Mouse (Mus musculus) kidney, embryonic 15.5 days (tissue): ENCODE measurements at regions not wholly inside any gene's neighbourhood (a gene's known extent, or its start where the extent isn't known, plus 50 kb on each side); places are given as distances from the start of the nearest gene placed in this dataset.

Experiments
- ATAC-seq: fragments of 200-750 bp; cut with Nextera tagmentation; replicated peaks from 2 replicates; pipeline ENCODE4 v1.8.0; 2017; ENCODE audit warnings: moderate TSS enrichment; ENCODE audit not compliant: low FRiP score
- H3K27ac ChIP-seq: fragments of 300-500 bp; sonication (generic); 2 replicates; pipeline ENCODE4 v1.5.1; 2015; ENCODE audit warnings: mild to moderate bottlenecking, inconsistent platforms
- H3K27me3 ChIP-seq: fragments of 300-500 bp; sonication (generic); 2 replicates; pipeline ENCODE4 v1.6.1; 2015; ENCODE audit warnings: inconsistent platforms
- H3K36me3 ChIP-seq: fragments of 300-500 bp; sonication (generic); 2 replicates; pipeline ENCODE4 v1.6.1; 2015; ENCODE audit warnings: inconsistent platforms
- H3K4me1 ChIP-seq: fragments of 300-500 bp; sonication (generic); 2 replicates; pipeline ENCODE4 v1.6.1; 2015; ENCODE audit warnings: inconsistent platforms
- H3K4me2 ChIP-seq: fragments of 300-500 bp; sonication (generic); 2 replicates; pipeline ENCODE4 v1.6.1; 2015; ENCODE audit warnings: moderate library complexity, mild to moderate bottlenecking, inconsistent platforms
- H3K4me3 ChIP-seq: fragments of 300-500 bp; sonication (generic); replicated peaks from 2 replicates; pipeline ENCODE4 v1.5.1; 2015; ENCODE audit warnings: mild to moderate bottlenecking, inconsistent platforms
- H3K9ac ChIP-seq: fragments of 300-500 bp; sonication (generic); 2 replicates; pipeline ENCODE4 v1.6.1; 2015; ENCODE audit warnings: mild to moderate bottlenecking, inconsistent platforms
- H3K9me3 ChIP-seq: fragments of 300-500 bp; sonication (generic); replicated peaks from 2 replicates; pipeline ENCODE4 v1.6.1; 2016; ENCODE audit warnings: inconsistent platforms
- WGBS: fragments of 180-500 bp; shearing (Covaris S2); methylation state at CpG from one replicate; pipeline ENCODE4 v1.1.7; 2015; ENCODE audit warnings: mixed read lengths; 5-methylcytosine and 5-hydroxymethylcytosine counted together

- Histone ChIP-seq H3K4me3 (no peak overlapping the region), H3K27ac (peak overlapping the region; percentile 41; the same call in 1 of the 2 replicates), H3K4me1 (peaks cover 28% of the 10 kb centered on the region), H3K9me3 (no peaks in the 10 kb centered on the region), H3K9ac (no peak overlapping the region), H3K27me3 (no peaks in the 10 kb centered on the region), H3K36me3 (no peaks in the 10 kb centered on the region), H3K4me2 (peak overlapping the region; percentile 40)
- peak; percentile 46; the same call in 1 of the 2 replicates for ATAC-seq
- 21% methylated on average over 9 of the region's 9 CpGs for WGBS
Observed at GRCm38 (mm10) chr13:97487746-97488473, 247.0 kb downstream of the Enc1 start.

GRCm38 (mm10) chr13:97486490-97486889, 245.6 kb downstream of the Enc1 start:
- Histone ChIP-seq H3K9ac (no peak overlapping the region), H3K27ac (no peak overlapping the region), H3K4me2 (no peak overlapping the region), H3K4me1 (peaks cover 28% of the 10 kb centered on the region), H3K4me3 (no peak overlapping the region), H3K36me3 (no peaks in the 10 kb centered on the region), H3K27me3 (no peaks in the 10 kb centered on the region), H3K9me3 (no peaks in the 10 kb centered on the region)
- WGBS: 87% methylated on average over 2 of the region's 2 CpGs
- no peak for ATAC-seq

GRCm38 (mm10) chr13:97485886-97486285, 245.0 kb downstream of the Enc1 start:
- Histone ChIP-seq H3K9ac (no peak overlapping the region), H3K27ac (no peak overlapping the region), H3K9me3 (no peaks in the 10 kb centered on the region), H3K36me3 (no peaks in the 10 kb centered on the region), H3K4me3 (no peak overlapping the region), H3K4me1 (peaks cover 28% of the 10 kb centered on the region), H3K4me2 (no peak overlapping the region), H3K27me3 (no peaks in the 10 kb centered on the region)
- ATAC-seq: no peak
- 78% methylated on average over 5 of the region's 5 CpGs for WGBS

- H3K36me3 ChIP-seq: no peaks in the 10 kb centered on the region
- ATAC-seq: no peak
- H3K4me3 ChIP-seq: no peak overlapping the region
Observed at GRCm38 (mm10) chr13:97484808-97485545, 244.1 kb downstream of the Enc1 start.

GRCm38 (mm10) chr13:97483681-97484080, 242.8 kb downstream of the Enc1 start:
- no peaks in the 10 kb centered on the region for H3K36me3 ChIP-seq
- no peak for ATAC-seq
- no peaks in the 10 kb centered on the region for H3K9me3 ChIP-seq
- no peak overlapping the region for H3K4me2 ChIP-seq
- 83% methylated on average over 8 of the region's 8 CpGs for WGBS
- no peak overlapping the region for H3K9ac ChIP-seq
- peaks cover 13% of the 10 kb centered on the region for H3K4me1 ChIP-seq
- no peak overlapping the region for H3K27ac ChIP-seq
- no peaks in the 10 kb centered on the region for H3K27me3 ChIP-seq
- no peak overlapping the region for H3K4me3 ChIP-seq

More at GRCm38 (mm10) chr13:97484808-97485545, 244.1 kb downstream of the Enc1 start:
- 80% methylated on average over 20 of the region's 20 CpGs for WGBS
- no peak overlapping the region for H3K9ac ChIP-seq
- H3K27ac ChIP-seq: no peak overlapping the region
- H3K4me2 ChIP-seq: no peak overlapping the region
- H3K27me3 ChIP-seq: no peaks in the 10 kb centered on the region
- H3K4me1 ChIP-seq: peaks cover 24% of the 10 kb centered on the region
- H3K9me3 ChIP-seq: no peaks in the 10 kb centered on the region

GRCm38 (mm10) chr13:97482439-97482946, 241.6 kb downstream of the Enc1 start:
- WGBS: 97% methylated on average over 3 of the region's 3 CpGs
- Histone ChIP-seq H3K27me3 (no peaks in the 10 kb centered on the region), H3K4me2 (no peak overlapping the region), H3K36me3 (no peaks in the 10 kb centered on the region), H3K4me3 (no peak overlapping the region), H3K9ac (no peak overlapping the region), H3K9me3 (no peaks in the 10 kb centered on the region), H3K27ac (no peak overlapping the region), H3K4me1 (peaks cover under 1% of the 10 kb centered on the region; the same call in 1 of the 2 replicates)
- ATAC-seq: no peak

GRCm38 (mm10) chr13:97481259-97481658, 240.4 kb downstream of the Enc1 start:
- WGBS: 96% methylated on average over 2 of the region's 2 CpGs

GRCm38 (mm10) chr13:97479066-97479586, 238.2 kb downstream of the Enc1 start:
- whole genome bisulfite sequencing: 84% methylated on average over 10 of the region's 10 CpGs
- Histone ChIP-seq H3K4me1 (no peaks in the 10 kb centered on the region), H3K27ac (no peak overlapping the region), H3K36me3 (no peaks in the 10 kb centered on the region), H3K9ac (no peak overlapping the region), H3K4me3 (no peak overlapping the region), H3K27me3 (no peaks in the 10 kb centered on the region), H3K4me2 (no peak overlapping the region), H3K9me3 (no peaks in the 10 kb centered on the region)
- no peak for ATAC-seq

More at GRCm38 (mm10) chr13:97481259-97481658, 240.4 kb downstream of the Enc1 start:
- no peak for ATAC-seq
- H3K27me3 ChIP-seq: no peaks in the 10 kb centered on the region
- H3K9ac ChIP-seq: no peak overlapping the region
- H3K4me3 ChIP-seq: no peak overlapping the region
- no peaks in the 10 kb centered on the region for H3K9me3 ChIP-seq
- no peak overlapping the region for H3K27ac ChIP-seq
- H3K4me2 ChIP-seq: no peak overlapping the region
- H3K4me1 ChIP-seq: no peaks in the 10 kb centered on the region
- no peaks in the 10 kb centered on the region for H3K36me3 ChIP-seq

GRCm38 (mm10) chr13:97473971-97474365, 233.1 kb downstream of the Enc1 start:
- no peak overlapping the region for H3K4me3 ChIP-seq
- WGBS: 83% methylated on average over 3 of the region's 3 CpGs

GRCm38 (mm10) chr13:97473256-97473970, 232.5 kb downstream of the Enc1 start:
- whole genome bisulfite sequencing: 93% methylated on average over 7 of the region's 7 CpGs
- ATAC-seq: no peak

More at GRCm38 (mm10) chr13:97473971-97474365, 233.1 kb downstream of the Enc1 start:
- no peak for ATAC-seq
- H3K9me3 ChIP-seq: no peaks in the 10 kb centered on the region
- H3K4me1 ChIP-seq: peaks cover 5% of the 10 kb centered on the region
- H3K36me3 ChIP-seq: no peaks in the 10 kb centered on the region
- H3K9ac ChIP-seq: no peak overlapping the region
- no peak overlapping the region for H3K4me2 ChIP-seq
- no peak overlapping the region for H3K27ac ChIP-seq
- no peaks in the 10 kb centered on the region for H3K27me3 ChIP-seq

GRCm38 (mm10) chr13:97469999-97470398, 229.1 kb downstream of the Enc1 start:
- peaks cover 5% of the 10 kb centered on the region for H3K4me1 ChIP-seq
- no peak overlapping the region for H3K9ac ChIP-seq
- H3K4me2 ChIP-seq: no peak overlapping the region
- no peaks in the 10 kb centered on the region for H3K36me3 ChIP-seq
- H3K9me3 ChIP-seq: no peaks in the 10 kb centered on the region
- H3K27ac ChIP-seq: no peak overlapping the region
- no peak overlapping the region for H3K4me3 ChIP-seq
- ATAC-seq: no peak
- WGBS: 41% methylated on average over 10 of the region's 10 CpGs
- no peaks in the 10 kb centered on the region for H3K27me3 ChIP-seq

More at GRCm38 (mm10) chr13:97473256-97473970, 232.5 kb downstream of the Enc1 start:
- H3K9me3 ChIP-seq: no peaks in the 10 kb centered on the region
- no peak overlapping the region for H3K4me3 ChIP-seq
- H3K27me3 ChIP-seq: no peaks in the 10 kb centered on the region
- no peak overlapping the region for H3K9ac ChIP-seq
- peaks cover 5% of the 10 kb centered on the region for H3K4me1 ChIP-seq
- H3K4me2 ChIP-seq: no peak overlapping the region
- H3K36me3 ChIP-seq: no peaks in the 10 kb centered on the region
- no peak overlapping the region for H3K27ac ChIP-seq
